Mouse (Mus musculus): ENCODE results near the gene Vps51.

The Vps51 gene

DNA sequence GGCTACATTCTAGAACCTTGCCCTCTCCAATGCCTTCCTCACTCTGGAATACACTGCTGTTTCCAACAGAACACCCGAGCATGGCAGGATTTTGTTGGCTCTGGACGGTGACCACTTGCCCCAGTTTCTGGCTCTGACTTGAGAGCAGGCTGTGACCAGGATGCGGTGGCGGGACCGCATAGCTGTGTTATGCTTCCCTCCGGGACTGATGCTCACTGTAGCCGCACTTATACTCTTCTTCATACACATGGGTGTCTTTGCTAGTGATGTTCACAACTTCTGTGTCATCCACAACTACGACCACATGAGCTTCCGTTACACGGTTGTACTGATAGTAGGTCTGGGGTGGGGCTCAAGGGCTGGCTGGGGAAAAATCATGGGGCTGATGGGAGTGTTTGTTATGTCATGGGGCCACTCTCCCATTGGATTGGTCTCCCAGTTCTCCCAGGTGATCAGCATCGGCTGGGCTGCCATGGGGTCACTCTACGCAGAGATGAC lies 3.0 kb upstream of the Vps51 start, which contains the start of gene Tmem262:
Gene Tmem262 (plus strand): TSS at position 51 of the 498 bp plus-strand sequence.
- DNase-seq: peak; percentile 23

DNA sequence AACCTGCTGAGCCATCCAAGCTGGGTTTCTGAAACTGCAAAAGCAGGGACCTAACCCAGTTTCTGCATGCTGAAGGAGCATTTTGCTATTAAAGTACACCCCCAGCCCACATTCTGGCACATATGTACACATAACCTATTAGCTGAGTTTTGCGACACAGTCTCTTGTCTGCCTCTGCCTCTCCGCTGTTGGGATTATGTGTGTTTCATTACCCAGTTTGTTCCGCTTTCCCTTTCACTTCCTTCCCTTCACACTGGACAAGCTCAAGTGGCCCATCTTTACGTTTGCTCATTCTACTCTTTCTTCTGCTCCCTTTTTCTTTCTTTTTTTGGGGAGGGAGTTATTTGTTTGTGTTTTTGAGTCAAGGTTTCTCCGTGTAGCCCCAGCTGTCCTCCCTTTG lies 3.1 kb downstream of the Vps51 start:
- DNase-seq: no peak

- no peak for DNase-seq
Observed at GRCm38 (mm10) chr19:6071261-6071660, 5.8 kb downstream of the Vps51 start.

DNA sequence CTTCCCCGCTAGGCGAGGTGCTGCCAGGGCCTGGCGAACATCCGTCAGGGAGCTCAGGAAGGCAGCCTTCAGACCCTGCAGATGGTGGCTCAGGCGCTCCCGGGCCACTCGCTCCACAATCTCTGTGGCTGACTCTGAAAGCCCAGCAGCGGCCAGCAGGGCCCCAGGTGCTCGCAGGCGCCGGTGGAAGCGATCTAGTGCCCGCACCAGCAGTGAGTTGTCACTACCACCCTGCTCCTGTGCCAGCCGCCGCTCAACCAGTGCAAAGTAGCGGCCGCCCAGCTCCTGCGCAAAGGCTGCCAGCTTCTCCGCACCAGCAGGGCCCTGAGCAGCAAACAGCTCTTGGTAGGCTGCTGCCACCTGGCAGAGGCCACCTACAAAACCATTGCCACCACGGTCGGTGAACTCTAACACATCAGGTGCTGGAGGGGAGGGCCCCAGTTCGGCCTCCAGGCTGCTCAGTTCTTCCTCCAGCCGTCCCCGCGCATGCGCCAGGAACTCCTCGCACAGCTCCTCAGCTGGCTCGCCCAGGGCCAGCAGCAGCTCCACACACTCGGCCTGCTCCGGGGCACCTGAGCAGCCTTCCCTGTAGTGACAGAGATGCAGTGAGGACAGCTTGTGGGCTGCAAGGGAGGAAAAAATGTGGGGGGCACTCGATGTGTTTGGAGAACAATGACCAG lies 6.3 kb downstream of the Vps51 start:
- no peak for DNase-seq

DNA sequence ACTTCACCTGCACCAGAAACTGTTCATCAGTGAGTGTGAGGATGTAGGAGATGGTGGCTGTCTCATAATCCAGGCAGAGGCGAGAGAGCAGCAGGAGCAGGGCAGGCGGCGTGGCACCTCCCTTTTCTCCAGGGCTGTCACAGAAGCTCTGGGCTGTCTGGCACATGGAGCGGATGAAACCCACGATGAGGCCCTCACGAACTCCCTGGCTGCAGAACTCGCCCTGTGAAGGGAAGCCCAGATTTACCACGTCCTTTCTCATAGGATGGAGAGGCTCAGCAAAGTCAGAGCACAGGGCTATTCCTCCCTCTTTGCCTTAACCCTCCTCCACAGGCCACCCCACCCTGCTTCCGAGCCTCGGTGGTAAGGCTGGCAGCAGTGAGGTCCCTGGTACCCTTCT lies 7.2 kb downstream of the Vps51 start:
- no peak for DNase-seq

DNA sequence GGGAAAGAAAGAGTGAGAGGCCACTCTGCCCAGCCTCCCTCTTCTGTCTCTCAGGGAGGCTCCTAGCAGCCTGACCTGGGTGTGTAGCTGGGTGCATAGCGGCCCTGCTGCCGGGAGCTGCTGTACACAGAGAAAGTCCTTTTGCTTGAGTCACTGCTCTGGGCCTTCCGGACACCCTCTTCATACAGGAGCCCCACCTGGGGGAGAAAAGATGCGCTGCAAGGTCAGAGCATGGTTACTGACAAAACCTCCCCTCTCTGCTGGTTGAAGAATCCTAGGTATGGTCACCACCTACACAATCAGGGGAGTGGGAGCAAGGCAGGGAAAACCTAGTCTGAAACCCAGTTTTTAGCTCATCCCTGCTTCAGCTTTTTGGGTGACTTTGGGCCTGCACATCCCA lies 8.1 kb downstream of the Vps51 start:
- no peak for DNase-seq

DNA sequence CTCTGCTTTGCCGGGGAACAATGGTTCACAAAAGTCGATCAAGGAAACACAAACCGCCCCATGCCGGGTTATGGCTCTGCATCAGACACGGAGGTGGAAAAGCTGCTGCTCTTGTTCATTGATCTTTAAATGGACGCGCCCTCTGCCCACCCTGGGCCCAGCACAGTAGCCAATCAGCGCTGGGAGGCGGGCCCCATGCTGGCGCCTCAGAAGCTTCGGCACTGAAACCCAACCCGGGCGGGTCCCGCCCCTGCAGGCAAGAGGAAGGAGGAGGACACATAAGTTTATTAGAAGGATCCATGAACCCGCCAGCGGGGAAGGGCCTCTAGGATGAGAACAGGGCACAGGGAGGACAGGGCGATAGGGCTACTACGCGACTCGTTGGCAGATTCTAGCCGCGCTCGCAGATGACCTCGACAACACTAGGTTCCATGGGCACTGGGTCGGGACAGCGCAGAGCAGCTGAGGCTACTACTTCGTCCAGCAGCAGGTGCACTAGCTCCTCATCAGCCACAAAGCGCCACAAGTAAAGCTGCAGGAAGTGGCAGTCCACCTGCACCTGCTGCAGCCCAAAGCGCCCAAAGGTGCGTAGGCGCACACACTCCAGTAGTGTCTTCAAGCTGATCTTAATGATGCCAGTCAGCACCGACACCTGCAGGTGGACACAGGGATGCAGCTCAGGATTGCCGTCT lies 9.2 kb downstream of the Vps51 start, which contains the start of gene Tm7sf2:
Gene Tm7sf2 (minus strand): TSS at position 650 of the 692 bp plus-strand sequence.
- peak; percentile 83 for DNase-seq

DNA sequence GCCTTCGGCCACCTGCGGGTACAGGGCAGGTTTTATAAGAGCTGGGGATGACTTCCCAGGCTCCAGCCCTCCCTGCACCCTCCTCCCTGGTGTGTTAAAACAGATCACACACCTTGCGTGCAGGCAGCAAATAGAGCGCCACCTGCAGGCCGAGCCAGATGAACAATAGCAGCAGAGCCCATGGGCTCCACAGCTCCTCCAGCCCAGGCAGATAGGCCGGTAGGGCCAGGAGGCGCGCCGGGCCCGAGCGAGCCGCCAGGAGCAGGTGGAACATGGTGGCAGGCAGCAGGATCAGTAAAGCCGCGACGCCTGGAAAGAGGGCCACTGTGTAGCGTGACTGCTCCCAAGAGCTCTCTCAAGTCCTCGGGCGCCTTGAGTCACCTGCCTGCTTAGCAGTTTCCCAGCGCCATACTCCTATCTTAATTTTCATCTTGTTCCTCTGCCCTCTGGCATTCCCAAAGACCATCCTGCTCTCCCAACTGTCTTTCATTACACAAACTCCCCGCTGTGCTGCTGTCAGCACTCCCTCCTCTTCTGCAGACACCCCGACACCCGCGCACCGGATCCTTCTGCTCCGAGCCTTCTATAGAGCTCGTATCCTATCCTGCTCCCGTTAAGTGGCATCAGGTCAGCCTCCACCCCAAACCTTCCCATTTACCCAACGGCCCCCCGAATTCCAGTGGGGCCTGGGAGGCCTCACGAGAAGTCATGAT lies 9.9 kb downstream of the Vps51 start:
- peak; percentile 92 for DNase-seq

- no peak for DNase-seq
Observed at GRCm38 (mm10) chr19:6066571-6066970, 10.5 kb downstream of the Vps51 start.

GRCm38 (mm10) chr19:6063081-6063480 lies 13.9 kb downstream of the Vps51 start:
- DNase-seq: no peak

DNA sequence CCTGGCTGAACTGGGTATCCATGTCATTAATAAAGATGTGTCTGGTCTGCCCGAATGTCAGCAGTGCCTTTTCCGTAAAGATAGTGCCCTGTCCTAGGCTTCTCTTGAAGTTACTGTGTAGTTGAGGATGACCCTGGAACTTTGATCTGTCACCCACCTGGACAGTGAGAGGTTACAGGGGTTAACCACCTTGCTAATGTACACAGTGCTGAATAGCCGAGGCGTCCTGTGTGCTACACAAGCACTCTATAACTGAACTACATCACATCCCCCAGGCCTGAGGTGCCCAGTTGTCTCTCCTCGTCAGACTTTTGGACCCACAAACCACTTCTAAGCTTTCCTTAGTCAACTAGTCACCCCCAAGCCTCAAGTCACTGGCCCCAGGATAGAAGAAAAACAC lies 14.6 kb downstream of the Vps51 start:
- no peak for DNase-seq

DNA sequence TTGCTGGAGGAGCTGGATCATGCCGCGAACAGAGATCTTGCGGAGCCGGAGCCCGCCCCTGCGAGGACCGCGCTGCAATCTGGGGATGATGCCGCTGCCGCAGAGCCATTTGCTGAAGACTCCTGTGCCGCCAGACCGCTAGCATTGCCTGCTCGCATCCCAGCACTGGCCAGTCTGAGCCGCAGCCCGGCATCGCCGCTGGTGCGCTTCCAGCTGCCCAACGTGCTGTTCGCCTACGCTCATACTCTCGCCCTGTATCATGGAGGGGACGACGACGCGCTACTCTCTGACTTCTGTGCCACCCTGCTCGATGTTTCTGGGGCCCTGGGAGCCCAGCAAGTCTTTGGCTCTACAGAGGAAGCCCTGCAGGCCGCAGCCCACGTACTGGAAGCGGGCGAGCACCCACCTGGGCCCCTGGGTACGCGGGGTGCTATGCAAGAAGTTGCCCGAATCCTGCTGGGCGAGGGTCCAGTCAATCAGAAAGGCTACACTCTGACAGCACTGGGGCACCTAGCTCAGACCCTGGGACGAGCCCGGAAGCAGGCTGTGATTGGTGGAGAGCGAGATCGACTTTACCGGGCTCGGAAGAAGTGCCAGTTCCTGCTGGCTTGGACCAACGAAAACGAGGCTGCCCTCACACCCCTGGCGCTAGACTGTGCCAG lies 15.3 kb downstream of the Vps51 start:
- DNase-seq: peak; percentile 60

DNA sequence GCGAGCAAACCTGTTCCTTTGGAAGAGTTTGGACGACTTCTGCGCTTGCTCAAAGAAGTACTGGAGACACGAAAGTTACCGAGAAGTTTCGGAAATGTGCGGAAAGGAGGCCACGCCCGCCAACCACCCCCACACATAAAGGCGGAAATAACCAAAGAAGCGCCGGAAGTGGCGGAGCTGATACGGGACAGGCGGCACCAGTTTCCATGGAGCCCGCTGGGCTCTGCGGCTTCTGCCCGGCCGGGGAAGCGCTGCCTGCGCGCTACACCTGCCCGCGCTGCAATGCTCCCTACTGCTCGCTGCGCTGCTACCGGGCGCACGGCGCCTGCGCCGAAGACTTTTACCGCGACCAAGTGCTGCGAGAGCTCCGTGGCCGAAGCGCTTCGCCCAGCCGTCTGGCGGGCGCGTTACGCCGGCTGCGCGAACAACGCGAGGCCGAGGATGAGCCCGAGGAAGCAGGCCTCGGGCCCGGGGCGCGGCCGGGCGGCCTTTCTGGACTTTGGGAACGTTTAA lies 16.0 kb downstream of the Vps51 start, which contains the start of gene Znhit2:
Gene Znhit2 (plus strand): TSS at position 172 of the 513 bp plus-strand sequence.
- peak; percentile 88 for DNase-seq

GRCm38 (mm10) chr19:6058966-6059365 lies 18.1 kb downstream of the Vps51 start:
- no peak for DNase-seq

- DNase-seq: no peak
Observed at GRCm38 (mm10) chr19:6058513-6058912, 18.5 kb downstream of the Vps51 start.

GRCm38 (mm10) chr19:6057313-6058096 lies 19.5 kb downstream of the Vps51 start, which contains the start of the genes Mrpl49 and Fau:
Gene Mrpl49, minus strand, starts transcription at chr19:6057785.
Gene Fau, plus strand, starts transcription at chr19:6057844.
- DNase-seq: peak; percentile 98

DNA sequence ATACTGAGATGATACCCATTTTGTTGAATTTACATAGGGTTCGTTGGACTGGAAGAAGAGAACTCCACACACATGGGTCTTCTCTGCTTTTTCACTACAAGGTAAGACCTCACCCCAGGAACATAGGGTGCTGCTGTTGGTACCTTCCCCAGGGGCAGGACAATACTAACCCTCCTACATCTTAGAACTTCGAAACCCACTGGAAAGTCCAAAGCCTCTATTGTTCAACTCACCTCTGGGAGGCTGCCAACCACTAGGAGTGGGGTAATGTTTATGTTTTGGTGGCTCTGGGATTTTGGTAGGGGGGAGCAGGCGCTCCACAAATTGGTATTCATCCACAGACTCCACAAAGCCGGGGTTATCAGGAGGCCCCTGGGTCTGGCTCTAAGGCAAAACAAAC lies 20.3 kb downstream of the Vps51 start:
- DNase-seq: peak; percentile 57

GRCm38 (mm10) chr19:6054296-6054695 lies 22.7 kb downstream of the Vps51 start:
- DNase-seq: peak; percentile 19

GRCm38 (mm10) chr19:6052516-6052915 lies 24.5 kb downstream of the Vps51 start:
- peak; percentile 22 for DNase-seq

DNA sequence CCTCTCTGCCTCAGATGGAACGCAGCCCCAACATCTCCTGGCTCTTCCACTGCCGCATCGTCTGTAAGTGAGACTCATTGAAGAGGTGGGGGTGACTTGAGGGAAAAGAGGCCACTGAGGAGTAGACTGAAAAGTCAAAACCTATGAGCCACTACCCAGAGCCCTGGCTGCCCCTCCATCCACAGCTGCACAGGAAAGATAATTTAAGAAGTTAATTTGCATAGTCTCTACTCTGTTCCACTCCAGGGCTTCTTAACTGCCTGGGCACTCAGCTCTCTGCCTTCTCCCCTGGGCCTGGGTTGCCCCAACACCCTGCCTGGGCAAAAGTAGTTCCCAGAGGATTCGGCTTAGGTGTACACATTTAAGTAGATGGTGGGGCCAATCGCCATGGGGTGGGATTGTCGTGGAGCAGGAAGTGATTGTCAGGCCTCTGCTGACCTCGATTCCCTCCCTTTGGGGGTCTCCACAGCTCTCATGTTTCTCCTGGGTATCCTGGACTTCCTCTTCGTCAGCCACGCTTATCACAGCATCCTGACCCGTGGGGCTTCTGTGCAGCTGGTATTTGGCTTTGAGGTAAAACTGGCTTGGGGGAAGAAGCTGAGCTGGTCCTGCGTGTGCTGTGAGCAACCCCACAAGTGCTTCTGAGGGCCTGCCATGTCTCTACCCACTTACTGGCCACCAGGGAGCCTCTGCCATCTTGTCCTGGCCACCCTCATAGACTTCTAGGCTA lies 28.2 kb downstream of the Vps51 start:
- DNase-seq: peak; percentile 36

DNA sequence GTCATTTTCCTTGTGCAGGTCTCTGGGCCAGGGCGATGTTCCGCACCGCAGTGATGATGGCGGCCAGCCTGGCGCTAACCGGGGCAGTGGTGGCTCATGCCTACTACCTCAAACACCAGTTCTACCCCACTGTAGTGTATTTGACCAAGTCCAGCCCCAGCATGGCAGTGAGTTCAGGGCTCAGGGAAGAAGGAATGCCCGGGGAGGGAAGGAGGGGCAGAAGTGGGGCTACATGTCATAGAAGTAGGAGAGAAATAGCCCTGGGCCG lies 29.2 kb downstream of the Vps51 start:
- peak; percentile 47 for DNase-seq
